Mouse (Mus musculus): ENCODE measurements around the gene Sox6.
"Not testable (repeated sequence)": the region's sequence is repeated elsewhere in the genome, so short reads cannot be mapped to it uniquely, and the experiment has no call there.

The Sox6 gene

GRCm38 (mm10) chr7:116038511-116038910 lies at the start of gene Sox6:
Gene Sox6 (minus strand): TSS chr7:116038796.
- no peak for DNase-seq (ENCODE audit: low read depth in 2 of 2, low spot score in 2 of 2)

GRCm38 (mm10) chr7:116084366-116084765 lies 45.8 kb upstream of the Sox6 start, which contains the start of gene Gm4353:
Gene Gm4353 (minus strand): TSS chr7:116084635.
- DNase-seq (ENCODE audit: low read depth in 2 of 2, low spot score in 2 of 2), result not testable (repeated sequence)

- no peak for DNase-seq (ENCODE audit: low read depth in 2 of 2, low spot score in 2 of 2)
Observed at GRCm38 (mm10) chr7:116060739-116061138, 22.1 kb upstream of the Sox6 start.

- DNase-seq (ENCODE audit: low read depth in 2 of 2, low spot score in 2 of 2), result no peak
Observed at GRCm38 (mm10) chr7:116040470-116041019, 1.9 kb upstream of the Sox6 start.

- peak; percentile 51 to 71 for DNase-seq (ENCODE audit: low read depth in 2 of 2, low spot score in 2 of 2)
Observed at GRCm38 (mm10) chr7:116039538-116040466, 1.2 kb upstream of the Sox6 start.

- no peak for DNase-seq (ENCODE audit: low read depth in 2 of 2, low spot score in 2 of 2)
Observed at GRCm38 (mm10) chr7:116039196-116039537, 571 bp upstream of the Sox6 start, which contains the start of gene 1110004F10Rik. Gene 1110004F10Rik (plus strand): TSS chr7:116039397.

- no peak for DNase-seq (ENCODE audit: low read depth in 2 of 2, low spot score in 2 of 2)
Observed at GRCm38 (mm10) chr7:116038024-116038423, 572 bp downstream of the Sox6 start.

GRCm38 (mm10) chr7:116036591-116037555 lies 1.7 kb downstream of the Sox6 start:
- no peak for DNase-seq (ENCODE audit: low read depth in 2 of 2, low spot score in 2 of 2)

- DNase-seq (ENCODE audit: low read depth in 2 of 2, low spot score in 2 of 2), result no peak
Observed at GRCm38 (mm10) chr7:116035504-116035903, 3.1 kb downstream of the Sox6 start.

GRCm38 (mm10) chr7:116034282-116034758 lies 4.3 kb downstream of the Sox6 start:
- DNase-seq (ENCODE audit: low read depth in 2 of 2, low spot score in 2 of 2), result peak; percentile 1 to 23

GRCm38 (mm10) chr7:116033371-116034241 lies 5.0 kb downstream of the Sox6 start:
- peak; percentile 3 to 19 for DNase-seq (ENCODE audit: low read depth in 2 of 2, low spot score in 2 of 2)

GRCm38 (mm10) chr7:116032596-116033307 lies 5.8 kb downstream of the Sox6 start:
- peak; percentile 40 to 57 for DNase-seq (ENCODE audit: low read depth in 2 of 2, low spot score in 2 of 2)

GRCm38 (mm10) chr7:116031718-116032595 lies 6.6 kb downstream of the Sox6 start:
- peak; percentile 6 to 16 for DNase-seq (ENCODE audit: low read depth in 2 of 2, low spot score in 2 of 2)

GRCm38 (mm10) chr7:116031388-116031717 lies 7.2 kb downstream of the Sox6 start:
- DNase-seq (ENCODE audit: low read depth in 2 of 2, low spot score in 2 of 2), result no peak

- DNase-seq (ENCODE audit: low read depth in 2 of 2, low spot score in 2 of 2), result no peak
Observed at GRCm38 (mm10) chr7:116030597-116031387, 7.8 kb downstream of the Sox6 start.

GRCm38 (mm10) chr7:116029991-116030390 lies 8.6 kb downstream of the Sox6 start:
- no peak for DNase-seq (ENCODE audit: low read depth in 2 of 2, low spot score in 2 of 2)

GRCm38 (mm10) chr7:116002726-116003125 lies 35.9 kb downstream of the Sox6 start:
- DNase-seq (ENCODE audit: low read depth in 2 of 2, low spot score in 2 of 2), result no peak
